Mouse (Mus musculus) small intestine, adult 2 months (tissue): ENCODE measurements around the gene Kcnmb3.

Experiments
- CTCF ChIP-seq: fragments of 200-500 bp; IDR thresholded peaks from 2 replicates; pipeline ENCODE4 v1.5.1; 2012; ENCODE audit warnings: low read depth, mild to moderate bottlenecking, control low read depth, inconsistent platforms, low read length, moderate library complexity, mixed read lengths; ENCODE audit not compliant: insufficient replicate concordance, insufficient read length; ENCODE audit errors: extremely low read depth
- POLR2A ChIP-seq: fragments of 200-500 bp; IDR thresholded peaks from 2 replicates; pipeline ENCODE4 v1.6.1; 2012; ENCODE audit warnings: low read depth, mild to moderate bottlenecking, control low read depth, inconsistent platforms, low read length, moderate library complexity

DNA sequence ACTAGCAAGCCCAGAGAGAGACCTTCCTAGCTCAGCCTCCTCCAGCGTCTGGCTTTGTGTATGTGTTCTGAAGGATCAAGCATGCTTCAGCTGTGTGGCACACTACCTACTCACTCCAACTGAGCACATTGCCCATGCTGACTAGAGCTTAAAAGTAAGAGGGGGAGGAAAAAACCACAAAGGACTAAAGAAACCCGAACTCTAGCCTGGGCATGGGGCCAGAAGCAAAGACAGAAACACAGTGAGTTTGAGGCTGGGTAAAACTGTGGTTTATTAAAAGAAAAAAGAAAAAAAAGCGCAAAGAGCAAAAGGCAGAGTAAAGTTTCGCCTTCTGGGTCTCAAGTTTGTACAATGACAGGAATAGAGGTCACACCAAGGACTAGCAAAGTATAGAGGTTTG, 5.5 kb downstream of the Kcnmb3 start:
- TF ChIP-seq CTCF (no peak), POLR2A (no peak)
